Mouse (Mus musculus) liver, embryonic 14.5 days (tissue): Measurements from ENCODE around the gene Tas2r135. TPM values are rescaled to one million over a fixed set of nuclear protein-coding genes. Genes with fewer than 3 reads are reported as not detected.

Source experiments
- ATAC-seq: fragments of 200-750 bp; cut with Nextera tagmentation; 2 replicates; pipeline ENCODE4 v1.8.0; 2017; ENCODE audit warnings: moderate number of reproducible peaks, mild to moderate bottlenecking, moderate library complexity; ENCODE audit not compliant: insufficient read depth
- DNase-seq, 3 experiments: peaks; one replicate each; pipeline ENCODE4 v3.0.0-alpha.2; 2012 to 2013; ENCODE audit warnings: low read depth in 3 of 3, low spot score in 3 of 3
- H3K27ac ChIP-seq: fragments of 300-500 bp; sonication (generic); 2 replicates; pipeline ENCODE4 v1.5.1; 2014; ENCODE audit warnings: moderate library complexity, mild to moderate bottlenecking, control low read depth, inconsistent platforms
- H3K27me3 ChIP-seq: fragments of 300-500 bp; sonication (generic); 2 replicates; pipeline ENCODE4 v1.6.1; 2014; ENCODE audit warnings: mild to moderate bottlenecking, low read length, moderate library complexity; ENCODE audit not compliant: control insufficient read depth, insufficient read depth
- H3K36me3 ChIP-seq: fragments of 300-500 bp; sonication (generic); replicated peaks from 2 replicates; pipeline ENCODE4 v1.6.1; 2014; ENCODE audit warnings: low read depth; ENCODE audit not compliant: control insufficient read depth, insufficient read depth
- H3K4me1 ChIP-seq, 2 experiments: fragments of 200-500 bp in 1 of 2; fragments of 300-500 bp in 1 of 2; sonication (generic) in 1 of 2; replicated peaks; 2 replicates each; pipeline ENCODE4 v1.6.1; 2012 to 2014; ENCODE audit warnings: antibody characterized with exemption in 1 of 2, inconsistent platforms in 1 of 2, low read length in 1 of 2; ENCODE audit not compliant: control insufficient read depth in 2 of 2, insufficient read depth in 2 of 2
- H3K4me2 ChIP-seq: fragments of 300-500 bp; sonication (generic); 2 replicates; pipeline ENCODE4 v1.6.1; 2014; ENCODE audit warnings: low read depth, mild to moderate bottlenecking, control low read depth, moderate library complexity
- H3K4me3 ChIP-seq, 2 experiments: fragments of 200-500 bp in 1 of 2; fragments of 300-500 bp in 1 of 2; sonication (generic) in 1 of 2; 2 replicates each; pipeline ENCODE4 v1.5.1; 2012 to 2014; ENCODE audit warnings: low read depth in 2 of 2, low read length in 2 of 2, mild to moderate bottlenecking in 2 of 2, control low read depth in 1 of 2, inconsistent platforms in 1 of 2, moderate library complexity in 1 of 2; ENCODE audit not compliant: insufficient read depth in 1 of 2
- H3K9ac ChIP-seq: fragments of 300-500 bp; sonication (generic); replicated peaks from 2 replicates; pipeline ENCODE4 v1.6.1; 2014; ENCODE audit warnings: mild to moderate bottlenecking, control low read depth, moderate library complexity
- H3K9me3 ChIP-seq: fragments of 300-500 bp; sonication (generic); 2 replicates; pipeline ENCODE4 v1.6.1; 2016; ENCODE audit warnings: low read length, mixed read lengths; ENCODE audit not compliant: control insufficient read depth
- CTCF ChIP-seq: IDR thresholded peaks from 2 replicates; pipeline ENCODE4 v1.5.1; 2016; ENCODE audit warnings: antibody characterized with exemption, low read depth, control low read depth
- EP300 ChIP-seq: IDR thresholded peaks from 2 replicates; pipeline ENCODE4 v1.6.1; 2016; ENCODE audit warnings: antibody characterized with exemption, low read depth
- WGBS: fragments of 180-500 bp; shearing (Covaris S2); extraction: QIAGEN DNeasy Blood & Tissue Kit; methylation state at CpG from one replicate; pipeline ENCODE4 v1.1.7; 2014; ENCODE audit not compliant: insufficient replicate concordance; 5-methylcytosine and 5-hydroxymethylcytosine counted together
- polyA plus RNA-seq, 2 experiments: library from polyadenylated mRNA; depleted of rRNA in 1 of 2; stranded (reverse) in 1 of 2; unstranded in 1 of 2; fragments of >200 nt; fragmentation: Nextera tagmentation in 1 of 2; extraction: Ambion mirVana in 1 of 2; gene quantifications; 2 replicates each; pipeline versions ENCODE4 v1.2.1 to v1.2.3; 2012 to 2014

Tas2r135 gene
- polyA plus RNA-seq, 2 experiments = not detected

DNA sequence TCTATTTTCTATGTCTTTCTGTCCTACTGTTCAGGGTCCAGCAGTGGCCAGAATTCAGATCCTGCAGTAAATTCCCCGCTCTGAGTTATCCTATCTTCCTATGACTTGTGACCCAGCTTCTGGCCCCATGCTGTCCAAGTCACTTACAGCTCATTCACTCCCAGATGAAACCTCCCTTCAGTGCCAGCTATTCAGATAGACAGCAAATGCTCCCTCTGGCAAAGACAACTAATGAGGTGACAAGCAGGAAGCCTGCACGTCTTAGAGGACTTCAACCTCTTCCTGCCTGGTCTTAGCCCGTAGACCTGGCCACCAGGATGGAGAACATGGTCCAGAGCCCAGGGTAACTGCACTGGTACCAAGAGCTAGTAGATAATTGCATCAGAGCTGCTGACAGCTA, 42.3 kb upstream of the Tas2r135 start:
- WGBS = 38% methylated on average over 3 of the region's 3 CpGs
- peaks cover 0 to 6% of the 10 kb centered on the region in 2 experiments; a peak in 2 of 4 replicates for H3K4me1 ChIP-seq
- DNase-seq = no peak
- no peak overlapping the region for H3K4me2 ChIP-seq
- no peak overlapping the region for H3K27ac ChIP-seq
- no peak for ATAC-seq
- H3K9me3 ChIP-seq = no peaks in the 10 kb centered on the region
- TF ChIP-seq CTCF = no peak
- TF ChIP-seq EP300 = no peak
- no peaks in the 10 kb centered on the region for H3K27me3 ChIP-seq
- no peak overlapping the region for H3K9ac ChIP-seq
- no peaks in the 10 kb centered on the region for H3K36me3 ChIP-seq
- no peak overlapping the region for H3K4me3 ChIP-seq

DNA sequence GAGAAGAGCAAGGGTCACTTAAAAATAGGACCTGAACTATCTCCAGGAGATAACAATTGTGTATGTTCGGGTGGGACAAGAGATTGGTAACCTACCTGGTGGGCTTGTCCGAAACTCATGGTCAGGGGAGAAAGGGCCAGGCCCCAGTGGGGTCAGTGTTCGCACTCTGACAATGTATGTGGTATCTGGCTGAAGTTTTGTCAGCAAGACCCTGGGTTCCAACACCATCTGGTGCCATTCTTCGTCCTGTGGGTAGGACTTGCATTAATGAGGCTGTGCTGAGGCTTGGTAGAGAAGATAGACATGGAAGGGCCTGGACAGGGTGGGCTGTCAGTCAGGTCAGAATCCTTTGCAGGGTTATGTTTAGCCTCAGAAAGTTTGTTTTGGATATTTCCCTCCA, 41.2 kb upstream of the Tas2r135 start:
- TF ChIP-seq CTCF = no peak
- TF ChIP-seq EP300 = no peak
- no peaks in the 10 kb centered on the region for H3K36me3 ChIP-seq
- H3K27me3 ChIP-seq = no peaks in the 10 kb centered on the region
- H3K27ac ChIP-seq = no peak overlapping the region
- ATAC-seq (no peak), DNase-seq (no peak)
- H3K9ac ChIP-seq = no peak overlapping the region
- no peaks in the 10 kb centered on the region for H3K9me3 ChIP-seq
- H3K4me3 ChIP-seq = no peak overlapping the region
- H3K4me2 ChIP-seq = no peak overlapping the region
- peaks cover 0 to 6% of the 10 kb centered on the region in 2 experiments; a peak in 2 of 4 replicates for H3K4me1 ChIP-seq
- WGBS = 67% methylated on average over 4 of the region's 4 CpGs

DNA sequence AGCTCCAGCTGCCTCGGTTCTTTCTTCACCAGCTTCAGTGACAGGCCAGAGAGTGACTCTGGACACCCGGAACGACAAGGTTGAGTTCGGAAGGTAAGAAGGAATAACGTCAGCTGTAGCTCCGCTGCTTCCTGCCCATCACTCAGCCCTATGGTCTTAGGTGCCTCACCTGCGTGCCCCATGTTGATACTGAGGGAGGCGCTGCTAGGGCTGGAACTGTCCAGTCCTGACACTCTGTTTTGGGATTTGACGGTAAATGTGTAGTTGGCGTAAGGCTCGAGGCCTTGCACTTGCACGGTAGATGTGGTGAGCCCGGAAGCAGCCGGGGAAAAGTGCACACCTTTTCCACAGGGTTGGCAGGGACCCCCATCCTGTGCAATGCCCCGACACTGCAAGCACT, 40.6 kb upstream of the Tas2r135 start:
- no peak overlapping the region for H3K9ac ChIP-seq
- H3K27me3 ChIP-seq = no peaks in the 10 kb centered on the region
- H3K4me3 ChIP-seq = no peak overlapping the region
- H3K4me2 ChIP-seq = no peak overlapping the region
- no peak for ATAC-seq
- H3K36me3 ChIP-seq = no peaks in the 10 kb centered on the region
- TF ChIP-seq EP300 (no peak), CTCF (no peak)
- no peak overlapping the region for H3K27ac ChIP-seq
- WGBS = 79% methylated on average over 15 of the region's 15 CpGs
- DNase-seq = no peak
- no peaks in the 10 kb centered on the region for H3K9me3 ChIP-seq
- peaks cover 0 to 6% of the 10 kb centered on the region in 2 experiments; a peak in 2 of 4 replicates for H3K4me1 ChIP-seq

DNA sequence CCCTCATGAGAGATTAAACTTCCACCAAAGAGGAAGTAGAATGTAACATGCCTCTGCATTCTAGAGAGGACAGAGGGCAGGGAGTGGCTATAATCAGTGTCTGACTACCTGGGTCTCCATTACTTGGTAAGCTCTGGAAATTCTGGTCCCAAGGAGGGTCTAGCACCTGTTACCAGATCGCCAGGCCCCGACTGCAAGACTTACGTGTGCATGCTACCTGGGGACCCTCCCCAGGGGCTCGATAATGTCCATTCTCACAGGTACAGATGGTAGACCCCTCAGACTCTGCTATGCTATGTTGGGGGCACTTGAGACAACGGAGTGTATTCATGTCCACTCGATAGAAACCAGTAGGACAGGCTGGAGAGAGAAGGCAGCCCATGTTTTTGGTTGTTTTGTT, 40.0 kb upstream of the Tas2r135 start:
- ATAC-seq (no peak), DNase-seq (no peak)
- no peaks in the 10 kb centered on the region for H3K27me3 ChIP-seq
- H3K9ac ChIP-seq = no peak overlapping the region
- H3K4me2 ChIP-seq = no peak overlapping the region
- no peaks in the 10 kb centered on the region for H3K9me3 ChIP-seq
- no peak overlapping the region for H3K4me3 ChIP-seq
- 65% methylated on average over 6 of the region's 6 CpGs for WGBS
- peaks cover 0 to 6% of the 10 kb centered on the region in 2 experiments; a peak in 2 of 4 replicates for H3K4me1 ChIP-seq
- H3K27ac ChIP-seq = no peak overlapping the region
- TF ChIP-seq EP300 = no peak
- no peak for TF ChIP-seq CTCF
- H3K36me3 ChIP-seq = no peaks in the 10 kb centered on the region

DNA sequence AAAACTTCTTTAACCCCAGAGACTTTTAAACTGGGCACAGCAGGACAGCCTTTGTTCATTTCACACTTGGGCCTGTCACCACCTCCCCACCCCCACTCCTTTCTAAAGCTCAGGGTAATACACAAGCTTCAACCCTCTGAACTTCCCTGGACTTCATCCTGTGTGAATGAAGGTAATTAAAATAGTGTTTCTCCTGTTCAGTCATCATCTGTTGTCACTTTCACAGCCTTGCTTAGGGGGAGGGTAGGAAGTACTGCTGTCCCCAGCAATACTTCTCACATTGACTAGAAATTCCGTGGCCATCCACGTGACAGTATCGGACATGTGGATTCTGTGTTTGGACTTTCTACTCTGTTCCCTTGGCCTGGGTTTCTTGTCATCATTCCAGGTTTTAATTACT, 35.4 kb upstream of the Tas2r135 start:
- no peaks in the 10 kb centered on the region for H3K36me3 ChIP-seq
- H3K4me3 ChIP-seq = no peak overlapping the region
- H3K9ac ChIP-seq = no peak overlapping the region
- H3K9me3 ChIP-seq = no peaks in the 10 kb centered on the region
- DNase-seq (no peak), ATAC-seq (no peak)
- no peak overlapping the region for H3K4me2 ChIP-seq
- no peaks in the 10 kb centered on the region for H3K27me3 ChIP-seq
- H3K27ac ChIP-seq = no peak overlapping the region
- 51% methylated on average over 3 of the region's 3 CpGs for WGBS
- peaks cover 0 to 2% of the 10 kb centered on the region in 2 experiments; a peak in 1 of 4 replicates for H3K4me1 ChIP-seq
- TF ChIP-seq EP300 = no peak
- TF ChIP-seq CTCF = no peak
